Mouse (Mus musculus): ENCODE results near the gene Gm1043. TPM values are rescaled to one million over a fixed set of nuclear protein-coding genes. Genes with fewer than 3 reads are reported as not detected.

Gm1043 gene
- 1.7 and 2.0 TPM in 2 replicates for polyA plus RNA-seq (2014; fragmentation: Nextera tagmentation; extraction: Ambion mirVana)

- no peak within 1 kb of the TSS for H3K9ac ChIP-seq (replicated peaks; ENCODE audit: low read length)
- ATAC-seq (ENCODE audit: low FRiP score, low TSS enrichment) (no peak), DNase-seq (no peak)
- WGBS, result 83% methylated on average over 16 of the region's 16 CpGs
- H3K4me1 ChIP-seq (ENCODE audit: control insufficient read depth, insufficient read depth, low read length), result peaks cover 6% of the 10 kb centered on the region; the same call in 1 of the 2 replicates
- H3K9me3 ChIP-seq (ENCODE audit: control insufficient read depth, low read length), result no peaks in the 10 kb centered on the region
- 0 out of 2 replicates have a peak, but pooled peaks cover 9% of the 10 kb centered on the region for H3K27me3 ChIP-seq (ENCODE audit: control insufficient read depth, insufficient read depth, low read length)
- no peak within 1 kb of the TSS for H3K4me2 ChIP-seq (ENCODE audit: low read length)
- H3K27ac ChIP-seq (replicated peaks; ENCODE audit: low read depth, low read length), result no peak within 1 kb of the TSS
- H3K36me3 ChIP-seq (ENCODE audit: control insufficient read depth, insufficient read depth, low read length), result peaks cover 4% of the 10 kb centered on the region; the same call in 1 of the 2 replicates
- H3K4me3 ChIP-seq (replicated peaks; ENCODE audit: low read depth, low read length), result no peak within 1 kb of the TSS
These were observed at the start of gene Gm1043 for GRCm38 (mm10) chr5:37085241-37085640. Gene Gm1043 (plus strand): TSS chr5:37085370.

- Histone ChIP-seq H3K27me3 (ENCODE audit: control insufficient read depth, insufficient read depth, low read length) (peaks cover 6% of the 10 kb centered on the region), H3K9ac (replicated peaks; ENCODE audit: low read length) (no peak overlapping the region), H3K4me3 (replicated peaks; ENCODE audit: low read depth, low read length) (no peak overlapping the region), H3K36me3 (ENCODE audit: control insufficient read depth, insufficient read depth, low read length) (no peaks in the 10 kb centered on the region), H3K4me2 (ENCODE audit: low read length) (no peak overlapping the region), H3K27ac (replicated peaks; ENCODE audit: low read depth, low read length) (no peak overlapping the region), H3K9me3 (ENCODE audit: control insufficient read depth, low read length) (no peaks in the 10 kb centered on the region), H3K4me1 (ENCODE audit: control insufficient read depth, insufficient read depth, low read length) (no peaks in the 10 kb centered on the region)
- DNase-seq (no peak), ATAC-seq (ENCODE audit: low FRiP score, low TSS enrichment) (no peak)
- WGBS, result 90% methylated on average over 6 of the region's 6 CpGs
These were observed 49.3 kb upstream of the Gm1043 start for GRCm38 (mm10) chr5:37035896-37036295.

DNA sequence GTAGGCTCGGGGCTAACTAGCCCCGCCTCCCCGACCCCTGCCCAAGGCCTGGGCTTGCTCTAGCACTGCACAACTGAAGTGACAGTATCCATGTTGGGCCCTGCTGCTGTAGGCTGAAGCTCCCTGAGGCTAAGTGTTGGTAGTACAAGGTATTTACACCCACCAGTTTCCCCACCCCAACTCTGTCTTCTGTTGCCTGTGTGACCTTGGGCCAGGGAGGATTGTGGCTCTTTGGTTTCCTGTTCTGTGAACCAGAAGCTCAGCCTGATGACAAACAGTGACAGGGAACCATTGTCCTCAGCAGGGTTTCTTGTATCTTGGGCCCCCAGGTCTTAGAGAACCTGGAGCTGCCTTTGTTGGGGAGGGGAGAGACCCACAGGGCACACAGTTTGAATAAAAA is 48.3 kb upstream of the Gm1043 start:
- ATAC-seq (ENCODE audit: low FRiP score, low TSS enrichment), result no peak
- Histone ChIP-seq H3K27me3 (ENCODE audit: control insufficient read depth, insufficient read depth, low read length) (no peaks in the 10 kb centered on the region), H3K4me3 (replicated peaks; ENCODE audit: low read depth, low read length) (no peak overlapping the region), H3K36me3 (ENCODE audit: control insufficient read depth, insufficient read depth, low read length) (no peaks in the 10 kb centered on the region), H3K9me3 (ENCODE audit: control insufficient read depth, low read length) (no peaks in the 10 kb centered on the region), H3K4me2 (ENCODE audit: low read length) (no peak overlapping the region), H3K4me1 (ENCODE audit: control insufficient read depth, insufficient read depth, low read length) (no peaks in the 10 kb centered on the region), H3K27ac (replicated peaks; ENCODE audit: low read depth, low read length) (no peak overlapping the region), H3K9ac (replicated peaks; ENCODE audit: low read length) (no peak overlapping the region)
- 80% methylated on average over 3 of the region's 3 CpGs for WGBS
- DNase-seq, result no peak

DNA sequence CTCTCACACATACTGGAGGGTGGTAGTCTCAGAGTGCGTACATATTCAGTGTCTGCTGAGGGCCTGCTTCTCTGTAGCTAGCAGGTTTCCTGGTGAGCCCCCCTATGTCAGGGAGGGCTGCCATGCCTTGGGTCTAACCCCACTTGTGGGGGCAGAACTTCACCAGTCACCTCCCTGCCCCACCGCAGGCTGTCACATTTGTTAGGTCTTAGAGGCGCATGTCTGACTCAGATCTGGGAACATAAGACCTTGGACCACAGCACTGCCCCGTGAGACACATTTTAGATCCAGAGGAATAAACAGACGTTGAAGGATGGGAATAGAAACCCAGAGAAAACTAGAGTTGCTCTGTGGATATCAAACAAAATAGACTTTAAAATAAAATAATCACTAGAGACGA is 45.3 kb upstream of the Gm1043 start:
- DNase-seq (no peak), ATAC-seq (ENCODE audit: low FRiP score, low TSS enrichment) (no peak)
- no peaks in the 10 kb centered on the region for H3K9me3 ChIP-seq (ENCODE audit: control insufficient read depth, low read length)
- no peaks in the 10 kb centered on the region for H3K27me3 ChIP-seq (ENCODE audit: control insufficient read depth, insufficient read depth, low read length)
- no peak overlapping the region for H3K27ac ChIP-seq (replicated peaks; ENCODE audit: low read depth, low read length)
- WGBS, result 82% methylated on average over 6 of the region's 6 CpGs
- H3K4me3 ChIP-seq (replicated peaks; ENCODE audit: low read depth, low read length), result no peak overlapping the region
- no peak overlapping the region for H3K4me2 ChIP-seq (ENCODE audit: low read length)
- no peaks in the 10 kb centered on the region for H3K36me3 ChIP-seq (ENCODE audit: control insufficient read depth, insufficient read depth, low read length)
- H3K9ac ChIP-seq (replicated peaks; ENCODE audit: low read length), result no peak overlapping the region
- H3K4me1 ChIP-seq (ENCODE audit: control insufficient read depth, insufficient read depth, low read length), result no peaks in the 10 kb centered on the region

DNA sequence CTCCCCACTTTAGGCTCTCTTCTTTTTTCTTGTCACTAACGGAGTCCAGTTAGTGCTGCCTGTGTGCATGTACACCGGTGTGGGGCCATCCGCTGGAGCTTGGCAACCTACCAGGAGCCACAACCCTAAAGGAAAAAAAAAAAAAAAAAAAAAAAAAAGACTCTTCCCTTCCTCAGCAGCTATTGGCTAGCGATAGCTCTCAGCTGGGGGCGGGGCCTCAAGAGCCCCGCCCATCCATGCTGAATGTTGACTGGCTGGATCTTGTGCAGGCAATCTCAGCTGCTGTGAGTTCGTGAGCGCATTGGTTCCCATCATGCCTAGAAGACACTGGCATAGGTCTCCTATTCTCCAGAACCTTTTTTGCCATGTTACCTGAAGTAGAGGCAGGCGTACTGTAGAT is 44.5 kb upstream of the Gm1043 start:
- H3K4me1 ChIP-seq (ENCODE audit: control insufficient read depth, insufficient read depth, low read length), result no peaks in the 10 kb centered on the region
- no peaks in the 10 kb centered on the region for H3K9me3 ChIP-seq (ENCODE audit: control insufficient read depth, low read length)
- ATAC-seq (ENCODE audit: low FRiP score, low TSS enrichment) (no peak), DNase-seq (peak; percentile 47)
- no peak overlapping the region for H3K4me3 ChIP-seq (replicated peaks; ENCODE audit: low read depth, low read length)
- 21% methylated on average over 9 of the region's 9 CpGs for WGBS
- H3K27ac ChIP-seq (replicated peaks; ENCODE audit: low read depth, low read length), result no peak overlapping the region
- no peak overlapping the region for H3K4me2 ChIP-seq (ENCODE audit: low read length)
- H3K27me3 ChIP-seq (ENCODE audit: control insufficient read depth, insufficient read depth, low read length), result no peaks in the 10 kb centered on the region
- H3K9ac ChIP-seq (replicated peaks; ENCODE audit: low read length), result no peak overlapping the region
- H3K36me3 ChIP-seq (ENCODE audit: control insufficient read depth, insufficient read depth, low read length), result no peaks in the 10 kb centered on the region

DNA sequence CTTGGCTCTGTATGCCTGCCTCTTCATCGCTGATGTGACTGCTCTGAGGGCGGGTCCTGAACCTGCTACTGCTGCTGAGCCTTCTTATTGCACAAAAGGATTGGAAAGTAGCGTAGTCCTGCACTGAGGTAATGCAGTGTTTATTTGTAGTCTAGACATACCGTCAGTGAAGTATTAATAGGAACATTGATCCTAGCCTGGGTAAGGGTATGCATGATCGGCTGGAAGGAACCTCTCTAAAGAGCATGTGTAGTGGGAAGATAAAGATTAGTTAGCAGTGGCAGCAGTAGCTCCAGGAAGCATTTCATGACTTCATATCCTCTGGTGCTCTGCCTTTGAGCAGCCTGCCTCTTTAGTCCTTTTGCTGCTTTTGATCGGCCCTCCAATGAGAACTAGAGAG is 43.5 kb upstream of the Gm1043 start:
- 54% methylated on average over 6 of the region's 6 CpGs for WGBS

DNA sequence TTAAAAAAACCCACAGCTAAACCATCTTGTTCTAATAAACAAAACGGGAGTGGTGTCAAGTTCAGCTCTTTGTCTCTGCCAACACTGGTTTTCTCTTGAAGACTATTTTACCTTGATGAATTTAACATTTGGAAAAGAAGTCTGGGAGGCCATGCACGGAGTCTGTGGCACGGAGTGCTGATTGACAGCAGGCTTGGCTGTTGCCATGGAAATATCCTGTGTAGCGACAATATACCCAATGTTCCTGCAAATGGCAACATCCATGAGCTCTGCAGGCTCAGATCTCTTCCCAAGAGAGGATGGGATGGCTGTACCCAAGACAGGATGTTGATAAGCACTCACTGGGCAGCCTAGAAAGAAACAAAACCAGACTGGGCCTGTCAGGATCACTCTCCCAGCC is 42.2 kb upstream of the Gm1043 start:
- DNase-seq (peak; percentile 49), ATAC-seq (ENCODE audit: low FRiP score, low TSS enrichment) (no peak)
- no peak overlapping the region for H3K27ac ChIP-seq (replicated peaks; ENCODE audit: low read depth, low read length)

More for the DNA sequence above, 43.5 kb upstream of the Gm1043 start:
- no peaks in the 10 kb centered on the region for H3K36me3 ChIP-seq (ENCODE audit: control insufficient read depth, insufficient read depth, low read length)
- DNase-seq (no peak), ATAC-seq (ENCODE audit: low FRiP score, low TSS enrichment) (no peak)
- H3K27me3 ChIP-seq (ENCODE audit: control insufficient read depth, insufficient read depth, low read length), result no peaks in the 10 kb centered on the region
- no peaks in the 10 kb centered on the region for H3K9me3 ChIP-seq (ENCODE audit: control insufficient read depth, low read length)
- no peak overlapping the region for H3K9ac ChIP-seq (replicated peaks; ENCODE audit: low read length)
- H3K4me1 ChIP-seq (ENCODE audit: control insufficient read depth, insufficient read depth, low read length), result no peaks in the 10 kb centered on the region
- H3K4me2 ChIP-seq (ENCODE audit: low read length), result no peak overlapping the region
- no peak overlapping the region for H3K27ac ChIP-seq (replicated peaks; ENCODE audit: low read depth, low read length)
- H3K4me3 ChIP-seq (replicated peaks; ENCODE audit: low read depth, low read length), result no peak overlapping the region

DNA sequence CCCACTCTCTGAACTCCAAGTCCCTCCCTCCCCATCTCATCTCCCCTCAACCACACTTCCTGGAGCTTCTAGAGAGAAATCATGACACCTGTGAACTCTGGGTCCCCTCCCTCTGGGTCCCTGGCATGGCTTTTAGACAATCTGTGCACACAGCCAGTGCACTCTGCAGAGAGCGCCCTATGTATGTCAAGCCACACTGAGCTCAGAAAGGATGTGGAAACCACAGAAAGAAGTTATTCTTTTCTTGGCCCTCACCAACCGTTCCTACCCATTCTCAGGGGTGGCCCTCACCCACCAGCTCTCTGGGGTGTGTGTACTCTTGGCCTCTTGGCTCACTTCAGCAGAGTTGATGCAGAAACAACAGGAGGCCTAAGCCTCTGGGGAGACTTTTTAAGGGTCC is 40.4 kb upstream of the Gm1043 start:
- H3K4me3 ChIP-seq (replicated peaks; ENCODE audit: low read depth, low read length), result no peak overlapping the region
- H3K36me3 ChIP-seq (ENCODE audit: control insufficient read depth, insufficient read depth, low read length), result no peaks in the 10 kb centered on the region
- no peaks in the 10 kb centered on the region for H3K9me3 ChIP-seq (ENCODE audit: control insufficient read depth, low read length)
- no peak overlapping the region for H3K27ac ChIP-seq (replicated peaks; ENCODE audit: low read depth, low read length)
- ATAC-seq (ENCODE audit: low FRiP score, low TSS enrichment), result no peak
- no peak overlapping the region for H3K4me2 ChIP-seq (ENCODE audit: low read length)
- DNase-seq, result no peak
- H3K27me3 ChIP-seq (ENCODE audit: control insufficient read depth, insufficient read depth, low read length), result no peaks in the 10 kb centered on the region
- no peak overlapping the region for H3K9ac ChIP-seq (replicated peaks; ENCODE audit: low read length)
- 82% methylated on average over 2 of the region's 2 CpGs for WGBS
- no peaks in the 10 kb centered on the region for H3K4me1 ChIP-seq (ENCODE audit: control insufficient read depth, insufficient read depth, low read length)

More for the DNA sequence above, 42.2 kb upstream of the Gm1043 start:
- Histone ChIP-seq H3K9me3 (ENCODE audit: control insufficient read depth, low read length) (no peaks in the 10 kb centered on the region), H3K4me2 (ENCODE audit: low read length) (no peak overlapping the region), H3K9ac (replicated peaks; ENCODE audit: low read length) (no peak overlapping the region), H3K4me3 (replicated peaks; ENCODE audit: low read depth, low read length) (no peak overlapping the region), H3K27me3 (ENCODE audit: control insufficient read depth, insufficient read depth, low read length) (no peaks in the 10 kb centered on the region), H3K4me1 (ENCODE audit: control insufficient read depth, insufficient read depth, low read length) (no peaks in the 10 kb centered on the region), H3K36me3 (ENCODE audit: control insufficient read depth, insufficient read depth, low read length) (no peaks in the 10 kb centered on the region)
- 27% methylated on average over 4 of the region's 4 CpGs for WGBS

- Histone ChIP-seq H3K27me3 (ENCODE audit: control insufficient read depth, insufficient read depth, low read length) (no peaks in the 10 kb centered on the region), H3K9ac (replicated peaks; ENCODE audit: low read length) (no peak overlapping the region), H3K4me2 (ENCODE audit: low read length) (no peak overlapping the region), H3K9me3 (ENCODE audit: control insufficient read depth, low read length) (no peaks in the 10 kb centered on the region), H3K4me1 (ENCODE audit: control insufficient read depth, insufficient read depth, low read length) (peaks cover 1% of the 10 kb centered on the region; the same call in 1 of the 2 replicates), H3K36me3 (ENCODE audit: control insufficient read depth, insufficient read depth, low read length) (no peaks in the 10 kb centered on the region), H3K27ac (replicated peaks; ENCODE audit: low read depth, low read length) (no peak overlapping the region), H3K4me3 (replicated peaks; ENCODE audit: low read depth, low read length) (no peak overlapping the region)
- ATAC-seq (ENCODE audit: low FRiP score, low TSS enrichment), result no peak
- no peak for DNase-seq
- 88% methylated on average over 2 of the region's 2 CpGs for WGBS
These were observed 39.6 kb upstream of the Gm1043 start for GRCm38 (mm10) chr5:37045582-37045981.

Data from midbrain, embryonic 14.5 days (tissue).